Mouse (Mus musculus) adrenal gland, postnatal 36 days (tissue): ENCODE results near the gene Trp73. TPM values are rescaled to one million over a fixed set of nuclear protein-coding genes. Genes with fewer than 3 reads are reported as not detected.

Source experiments
- total RNA-seq, 2 experiments: library from RNA; stranded (reverse); gene quantifications; 2 replicates each; pipeline ENCODE4 v1.2.3; 2021

The Trp73 gene
- total RNA-seq, 2 experiments from 2014 or later: not detected

Other genes with a start within 250 kb of the Trp73 start
- 10 to 100 TPM; 18.8 to 21.4 TPM for gene A430005L14Rik, start 183.0 kb downstream of the Trp73 start, total RNA-seq
- 1 to 10 TPM; 2.9 to 3.7 TPM for gene Dffb, start 165.1 kb downstream of the Trp73 start, total RNA-seq
- gene Cep104, start 165.0 kb downstream of the Trp73 start, total RNA-seq: 10 to 100 TPM; 25.3 to 28.2 TPM
- gene Lrrc47, start 128.5 kb downstream of the Trp73 start, total RNA-seq: 10 to 100 TPM; 55.6 to 58.5 TPM
- gene Smim1, start 114.0 kb downstream of the Trp73 start, total RNA-seq: 10 to 100 TPM; 45.4 to 54.8 TPM
- not detected for gene Ccdc27, start 97.5 kb downstream of the Trp73 start, total RNA-seq
- 10 to 100 TPM; 20.3 to 22.6 TPM for gene Wrap73, start 2.2 kb upstream of the Trp73 start, total RNA-seq
- gene Tprgl, start 20.5 kb upstream of the Trp73 start, total RNA-seq: 100 to 1,000 TPM; 159 to 168 TPM
- 1 to 10 TPM; 2.9 to 3.4 TPM for gene Megf6, start 30.5 kb upstream of the Trp73 start, total RNA-seq
- under 1 TPM; 0.13 to 0.59 TPM for gene Arhgef16, start 161.5 kb upstream of the Trp73 start, total RNA-seq
- not detected for gene B230104I21Rik, start 195.9 kb upstream of the Trp73 start, total RNA-seq